Mouse (Mus musculus) hindbrain, embryonic 14.5 days (tissue): ENCODE measurements around the gene Trir. TPM values are rescaled to one million over a fixed set of nuclear protein-coding genes. Genes with fewer than 3 reads are reported as not detected.

Experiments
- ATAC-seq: fragments of 200-750 bp; cut with Nextera tagmentation; 2 replicates; pipeline ENCODE4 v1.8.0; 2017; ENCODE audit warnings: moderate number of reproducible peaks, mild to moderate bottlenecking, moderate TSS enrichment, moderate library complexity; ENCODE audit not compliant: low FRiP score
- DNase-seq: peaks from one replicate; pipeline ENCODE4 v3.0.0-alpha.2; 2015; ENCODE audit warnings: low spot score
- H3K27ac ChIP-seq: fragments of 300-500 bp; sonication (generic); 2 replicates; pipeline ENCODE4 v1.5.1; 2014; ENCODE audit warnings: mild to moderate bottlenecking, moderate library complexity
- H3K27me3 ChIP-seq: fragments of 300-500 bp; sonication (generic); 2 replicates; pipeline ENCODE4 v1.6.1; 2014; ENCODE audit warnings: mild to moderate bottlenecking, low read length, mixed read lengths; ENCODE audit not compliant: control insufficient read depth, insufficient read depth
- H3K36me3 ChIP-seq: fragments of 300-500 bp; sonication (generic); replicated peaks from 2 replicates; pipeline ENCODE4 v1.6.1; 2014; ENCODE audit not compliant: control insufficient read depth, insufficient read depth
- H3K4me1 ChIP-seq: fragments of 300-500 bp; sonication (generic); replicated peaks from 2 replicates; pipeline ENCODE4 v1.6.1; 2014; ENCODE audit warnings: antibody characterized with exemption, low read length, mixed read lengths; ENCODE audit not compliant: control insufficient read depth, insufficient read depth
- H3K4me2 ChIP-seq: fragments of 300-500 bp; sonication (generic); replicated peaks from 2 replicates; pipeline ENCODE4 v1.6.1; 2014; ENCODE audit warnings: mild to moderate bottlenecking, moderate library complexity
- H3K4me3 ChIP-seq: fragments of 300-500 bp; sonication (generic); replicated peaks from 2 replicates; pipeline ENCODE4 v1.5.1; 2014; ENCODE audit warnings: mild to moderate bottlenecking, low read length
- H3K9ac ChIP-seq: fragments of 300-500 bp; sonication (generic); 2 replicates; pipeline ENCODE4 v1.6.1; 2014
- H3K9me3 ChIP-seq: fragments of 300-500 bp; sonication (generic); 2 replicates; pipeline ENCODE4 v1.6.1; 2016; ENCODE audit warnings: low read length; ENCODE audit not compliant: control insufficient read depth
- WGBS: fragments of 180-500 bp; shearing (Covaris S2); extraction: QIAGEN DNeasy Blood & Tissue Kit; methylation state at CpG from one replicate; pipeline ENCODE4 v1.1.7; 2014; 5-methylcytosine and 5-hydroxymethylcytosine counted together
- microRNA-seq: library from miRNA; unstranded; fragments of <30 nt; microRNA quantifications from one replicate; pipeline ENCODE4, GENCODE M21; 2016
- polyA plus RNA-seq: library from polyadenylated mRNA; unstranded; fragments of >200 nt; fragmentation: Nextera tagmentation; extraction: Ambion mirVana; gene quantifications from 2 replicates; pipeline ENCODE4 v1.2.1, GENCODE M21; 2014

Trir gene
- polyA plus RNA-seq, 1 experiment from 2014 or later = 162 TPM

GRCm38 (mm10) chr8:85071514-85072281 is 45.1 kb downstream of the Trir start, which contains the start of gene Dhps:
Dhps (plus strand) TSS chr8:85071757.
- Histone ChIP-seq H3K27ac (peak within 1 kb of the TSS; percentile 86), H3K36me3 (peaks cover 60% of the 10 kb centered on the region), H3K4me1 (peaks cover 15% of the 10 kb centered on the region), H3K27me3 (no peaks in the 10 kb centered on the region), H3K4me2 (peak within 1 kb of the TSS; percentile 72), H3K9ac (peak within 1 kb of the TSS; percentile 79), H3K9me3 (no peaks in the 10 kb centered on the region), H3K4me3 (peak within 1 kb of the TSS; percentile 83)
- ATAC-seq (peak; percentile 89), DNase-seq (peak; percentile 91)
- under 1% methylated on average over 68 of the region's 68 CpGs for WGBS

DNA sequence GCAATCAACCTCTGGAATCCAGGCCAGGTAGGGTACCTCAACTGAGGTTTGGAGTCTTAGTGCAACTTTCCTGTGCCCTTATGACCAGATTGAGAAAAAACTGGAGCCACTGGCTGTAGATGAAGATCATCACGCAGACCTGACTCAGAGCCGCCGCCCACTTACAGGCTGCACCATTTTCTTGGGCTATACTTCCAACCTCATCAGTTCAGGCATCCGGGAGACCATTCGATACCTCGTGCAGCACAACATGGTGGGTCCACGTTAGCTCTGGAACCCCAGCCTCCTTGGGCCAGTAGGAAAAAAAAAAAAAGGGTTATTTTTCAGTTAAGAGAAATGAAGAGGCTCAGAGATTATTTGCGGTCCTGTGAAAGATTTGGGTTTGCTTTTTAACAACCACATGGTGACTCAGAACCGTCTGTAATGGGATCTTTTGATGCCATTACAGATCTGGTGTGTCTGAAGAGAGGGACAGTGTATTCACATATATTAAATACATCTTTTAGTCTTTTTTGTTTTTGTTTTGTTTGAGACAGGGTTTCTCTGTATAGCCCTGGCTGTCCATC is 45.8 kb downstream of the Trir start:
- peak overlapping the region; percentile 79 for H3K9ac ChIP-seq
- no peaks in the 10 kb centered on the region for H3K27me3 ChIP-seq
- H3K4me2 ChIP-seq = peak overlapping the region; percentile 72
- peak overlapping the region; percentile 83 for H3K4me3 ChIP-seq
- H3K4me1 ChIP-seq = peaks cover 15% of the 10 kb centered on the region
- DNase-seq (no peak), ATAC-seq (no peak)
- H3K9me3 ChIP-seq = no peaks in the 10 kb centered on the region
- peak overlapping the region; percentile 86 for H3K27ac ChIP-seq
- WGBS = 42% methylated on average over 9 of the region's 9 CpGs
- H3K36me3 ChIP-seq = peaks cover 54% of the 10 kb centered on the region

DNA sequence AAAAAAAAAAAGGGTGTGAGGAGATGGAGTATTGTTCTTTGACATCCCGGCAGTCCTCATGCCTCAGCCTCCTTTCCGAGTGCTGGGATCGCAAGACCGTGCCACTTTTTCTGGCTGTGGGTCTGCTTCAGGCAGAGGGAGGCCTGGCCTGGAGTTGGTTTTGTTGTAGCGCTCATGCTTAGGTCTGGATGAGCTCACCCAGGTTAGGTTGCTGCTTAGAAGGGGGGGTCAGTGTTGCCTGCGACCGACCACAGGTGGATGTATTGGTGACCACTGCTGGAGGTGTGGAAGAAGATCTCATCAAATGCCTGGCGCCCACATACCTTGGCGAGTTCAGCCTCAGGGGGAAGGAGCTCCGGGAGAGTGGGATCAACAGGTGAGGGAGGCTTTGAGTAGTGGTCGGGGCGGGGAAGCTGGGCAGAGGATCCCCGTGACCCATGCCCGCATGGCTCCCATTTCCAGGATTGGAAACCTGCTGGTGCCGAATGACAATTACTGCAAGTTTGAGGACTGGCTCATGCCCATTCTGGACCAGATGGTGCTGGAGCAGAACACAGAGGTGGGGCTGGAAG is 46.5 kb downstream of the Trir start:
- Histone ChIP-seq H3K9ac (no peak overlapping the region; the same call in 1 of the 2 replicates), H3K36me3 (peaks cover 53% of the 10 kb centered on the region), H3K27ac (no peak overlapping the region), H3K4me2 (no peak overlapping the region), H3K4me3 (peak overlapping the region; percentile 83), H3K27me3 (no peaks in the 10 kb centered on the region), H3K9me3 (no peaks in the 10 kb centered on the region), H3K4me1 (peaks cover 15% of the 10 kb centered on the region)
- WGBS = 93% methylated on average over 15 of the region's 15 CpGs
- ATAC-seq (no peak), DNase-seq (no peak)

DNA sequence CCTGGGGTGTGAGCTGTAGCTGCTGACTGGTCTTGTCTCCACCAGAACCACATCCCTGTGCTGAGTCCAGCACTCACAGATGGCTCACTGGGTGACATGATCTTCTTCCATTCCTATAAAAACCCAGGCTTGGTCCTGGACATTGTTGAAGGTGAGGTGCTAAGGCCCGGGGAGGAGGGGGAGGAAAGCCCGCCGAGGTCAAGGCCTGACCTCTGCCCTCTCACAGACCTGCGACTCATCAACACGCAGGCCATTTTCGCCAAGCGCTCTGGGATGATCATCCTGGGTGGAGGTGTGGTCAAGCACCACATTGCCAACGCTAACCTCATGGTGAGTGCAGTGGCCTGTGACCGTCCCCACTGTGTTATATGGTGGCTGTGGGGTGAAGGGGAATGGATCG is 47.5 kb downstream of the Trir start:
- DNase-seq = no peak
- WGBS = 84% methylated on average over 10 of the region's 10 CpGs
- Histone ChIP-seq H3K4me2 (no peak overlapping the region), H3K36me3 (peaks cover 52% of the 10 kb centered on the region), H3K4me1 (peaks cover 15% of the 10 kb centered on the region), H3K27me3 (no peaks in the 10 kb centered on the region), H3K9me3 (no peaks in the 10 kb centered on the region), H3K4me3 (no peak overlapping the region), H3K27ac (no peak overlapping the region), H3K9ac (no peak overlapping the region)
- no peak for ATAC-seq

DNA sequence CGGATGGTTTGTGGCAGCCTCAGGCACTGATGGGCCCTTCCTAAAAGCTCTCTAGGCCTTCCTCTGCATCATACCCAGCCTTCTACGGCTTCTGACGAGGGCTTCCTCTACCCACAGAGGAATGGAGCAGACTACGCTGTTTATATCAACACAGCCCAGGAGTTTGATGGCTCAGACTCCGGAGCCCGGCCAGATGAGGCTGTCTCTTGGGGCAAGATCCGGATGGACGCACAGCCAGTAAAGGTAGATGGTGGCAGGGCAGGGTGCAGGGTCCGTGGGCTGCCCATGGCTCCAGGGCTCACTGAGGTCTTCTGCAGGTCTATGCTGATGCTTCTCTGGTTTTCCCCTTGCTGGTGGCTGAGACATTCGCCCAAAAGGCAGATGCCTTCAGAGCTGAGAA is 48.0 kb downstream of the Trir start:
- ATAC-seq (no peak), DNase-seq (no peak)
- no peak overlapping the region for H3K4me2 ChIP-seq
- H3K4me1 ChIP-seq = peaks cover 17% of the 10 kb centered on the region
- no peaks in the 10 kb centered on the region for H3K27me3 ChIP-seq
- no peak overlapping the region for H3K4me3 ChIP-seq
- H3K27ac ChIP-seq = no peak overlapping the region
- WGBS = 94% methylated on average over 10 of the region's 10 CpGs
- peaks cover 53% of the 10 kb centered on the region for H3K36me3 ChIP-seq
- no peaks in the 10 kb centered on the region for H3K9me3 ChIP-seq
- no peak overlapping the region for H3K9ac ChIP-seq

DNA sequence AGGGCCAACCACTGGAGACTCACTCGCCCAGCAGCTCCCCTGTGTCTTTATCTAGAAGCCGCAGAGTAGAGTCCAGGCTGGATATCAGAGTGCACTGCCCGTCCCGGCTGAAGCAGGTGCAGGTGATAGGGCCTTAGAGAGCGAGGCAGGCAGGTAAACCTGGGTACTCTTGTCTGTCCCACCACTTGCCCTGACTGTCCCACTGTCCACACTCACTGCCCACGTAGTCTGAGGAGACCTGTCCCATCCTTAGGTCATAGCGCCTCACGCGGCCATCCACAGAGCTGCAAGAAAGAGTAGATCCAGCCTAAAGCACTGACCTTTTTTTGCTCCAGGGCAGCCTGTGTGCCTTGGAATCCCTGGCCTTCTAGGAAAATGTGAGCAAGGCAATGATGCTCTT is 49.4 kb downstream of the Trir start:
- no peaks in the 10 kb centered on the region for H3K27me3 ChIP-seq
- peaks cover 18% of the 10 kb centered on the region for H3K4me1 ChIP-seq
- H3K4me2 ChIP-seq = no peak overlapping the region
- DNase-seq = no peak
- whole genome bisulfite sequencing = 73% methylated on average over 9 of the region's 9 CpGs
- ATAC-seq = no peak
- no peak overlapping the region for H3K27ac ChIP-seq
- H3K9me3 ChIP-seq = no peaks in the 10 kb centered on the region
- H3K4me3 ChIP-seq = no peak overlapping the region
- H3K36me3 ChIP-seq = peaks cover 53% of the 10 kb centered on the region
- no peak overlapping the region for H3K9ac ChIP-seq

DNA sequence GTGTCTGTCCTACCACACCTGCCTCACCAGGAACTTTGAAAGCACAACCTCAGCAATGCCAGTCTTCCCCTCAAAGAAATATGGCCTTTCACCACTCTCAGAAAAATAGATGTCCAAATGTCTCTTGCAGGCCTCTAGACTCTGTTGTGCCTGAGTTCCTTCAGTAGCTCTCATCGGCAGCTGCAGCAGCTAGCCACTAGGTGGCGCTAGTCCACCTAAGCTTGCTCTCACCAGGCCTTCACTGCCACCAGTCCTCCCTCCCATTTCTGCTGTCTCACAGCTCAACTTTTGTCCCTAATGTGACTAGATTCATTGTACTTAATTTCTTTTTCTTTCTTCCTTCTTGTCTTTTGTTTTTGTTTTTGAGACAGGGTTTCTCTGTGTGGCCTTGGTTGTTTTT is 50.4 kb downstream of the Trir start:
- Histone ChIP-seq H3K27ac (no peak overlapping the region), H3K9ac (no peak overlapping the region), H3K36me3 (peaks cover 53% of the 10 kb centered on the region), H3K9me3 (no peaks in the 10 kb centered on the region), H3K4me3 (no peak overlapping the region), H3K27me3 (no peaks in the 10 kb centered on the region), H3K4me2 (no peak overlapping the region), H3K4me1 (peaks cover 21% of the 10 kb centered on the region)
- DNase-seq = peak; percentile 90
- ATAC-seq = peak; percentile 44; the same call in 1 of the 2 replicates
- 0% methylated on average over 2 of the region's 2 CpGs for WGBS

Small RNA genes lying within 50 kb of the gene (microRNA-seq; reads per million reads assigned to microRNA genes)
- 0.81 reads per million for gene Mir7070

Other genes with a start within 250 kb of the Trir start
- 78.8 and 82.4 TPM in 2 replicates for gene Nfix, start 226.5 kb upstream of the Trir start, polyA plus RNA-seq
- gene Dand5, start 204.0 kb upstream of the Trir start, polyA plus RNA-seq = 13.5 and 14.6 TPM in 2 replicates
- 35.0 and 37.4 TPM in 2 replicates for gene Gadd45gip1, start 195.3 kb upstream of the Trir start, polyA plus RNA-seq
- 75.7 and 81.1 TPM in 2 replicates for gene Rad23a, start 186.2 kb upstream of the Trir start, polyA plus RNA-seq
- gene Calr, start 179.9 kb upstream of the Trir start, polyA plus RNA-seq = 574 and 709 TPM in 2 replicates
- 87.8 and 93.4 TPM in 2 replicates for gene Farsa, start 169.8 kb upstream of the Trir start, polyA plus RNA-seq
- gene Syce2, start 154.7 kb upstream of the Trir start, polyA plus RNA-seq = 27.7 and 32.5 TPM in 2 replicates
- gene Gcdh, start 132.9 kb upstream of the Trir start, polyA plus RNA-seq = 25.6 and 29.8 TPM in 2 replicates
- 0.70 and 0.91 TPM in 2 replicates for gene Klf1, start 124.9 kb upstream of the Trir start, polyA plus RNA-seq
- gene Dnase2a, start 118.3 kb upstream of the Trir start, polyA plus RNA-seq = 3.3 and 6.0 TPM in 2 replicates
- 69.7 and 76.5 TPM in 2 replicates for gene Mast1, start 89.5 kb upstream of the Trir start, polyA plus RNA-seq
- 1.1 and 1.8 TPM in 2 replicates for gene Rtbdn, start 79.8 kb upstream of the Trir start, polyA plus RNA-seq
- gene Gm49661, start 57.4 kb upstream of the Trir start, polyA plus RNA-seq = not detected in 2 replicates
- 1,143 and 1,221 TPM in 2 replicates for gene Prdx2, start 57.2 kb upstream of the Trir start, polyA plus RNA-seq
- 47.8 and 48.4 TPM in 2 replicates for gene Rnaseh2a, start 57.1 kb upstream of the Trir start, polyA plus RNA-seq
- gene Junb, start 48.1 kb upstream of the Trir start, polyA plus RNA-seq = 6.0 and 6.2 TPM in 2 replicates
- 24.6 and 27.3 TPM in 2 replicates for gene Hook2, start 36.2 kb upstream of the Trir start, polyA plus RNA-seq
- gene Best2, start 12.3 kb upstream of the Trir start, polyA plus RNA-seq = not detected in 2 replicates
- 121 and 137 TPM in 2 replicates for gene Asna1, start 1.5 kb upstream of the Trir start, polyA plus RNA-seq
- 42.4 and 46.4 TPM in 2 replicates for gene Tnpo2, start 10.1 kb downstream of the Trir start, polyA plus RNA-seq
- gene Fbxw9, start 33.2 kb downstream of the Trir start, polyA plus RNA-seq = 63.0 and 68.9 TPM in 2 replicates
- gene Gm5741, start 41.2 kb downstream of the Trir start, polyA plus RNA-seq = 1.4 TPM in 1 of 2 replicates, not detected in the other
- gene Dhps, start 44.9 kb downstream of the Trir start, polyA plus RNA-seq = 105 and 113 TPM in 2 replicates
- 119 and 136 TPM in 2 replicates for gene Wdr83os, start 53.9 kb downstream of the Trir start, polyA plus RNA-seq
- 41.2 and 43.9 TPM in 2 replicates for gene Wdr83, start 54.5 kb downstream of the Trir start, polyA plus RNA-seq
- gene Man2b1, start 56.4 kb downstream of the Trir start, polyA plus RNA-seq = 17.3 and 20.1 TPM in 2 replicates
- 3.6 TPM in 2 replicates for gene Zfp791, start 96.3 kb downstream of the Trir start, polyA plus RNA-seq
- gene Cks1brt, start 125.1 kb downstream of the Trir start, polyA plus RNA-seq = not detected in 2 replicates
- not detected in 2 replicates for gene Olfr371, start 199.2 kb downstream of the Trir start, polyA plus RNA-seq